Mouse (Mus musculus): Measurements from ENCODE around the gene Ppfibp2. TPM values are rescaled to one million over a fixed set of nuclear protein-coding genes. Genes with fewer than 3 reads are reported as not detected.

The Ppfibp2 gene
- polyA plus RNA-seq, 1 experiment, result 1.6 TPM

- TF ChIP-seq FLI1 (IDR thresholded peaks at IDR 0.05; ENCODE audit: low read length) (no peak), GATA1 (IDR thresholded peaks at IDR 0.05; ENCODE audit: borderline replicate concordance, low read length) (no peak)
- no peaks in the 10 kb centered on the region for H3K36me3 ChIP-seq (replicated peaks; ENCODE audit: low read length)
- peaks cover 10% of the 10 kb centered on the region for H3K4me1 ChIP-seq
- no peaks in the 10 kb centered on the region for H3K9me3 ChIP-seq
- no peak overlapping the region for H3K4me3 ChIP-seq (replicated peaks)
- peaks cover 29% of the 10 kb centered on the region for H3K27me3 ChIP-seq (replicated peaks)
Measured at GRCm38 (mm10) chr7:107756748-107757147, 161.7 kb downstream of the Ppfibp2 start.

- Histone ChIP-seq H3K4me1 (peaks cover 10% of the 10 kb centered on the region), H3K36me3 (replicated peaks; ENCODE audit: low read length) (no peaks in the 10 kb centered on the region), H3K9me3 (no peaks in the 10 kb centered on the region), H3K27me3 (replicated peaks) (peaks cover 27% of the 10 kb centered on the region), H3K4me3 (replicated peaks) (peak within 1 kb of the TSS; percentile 64)
- TF ChIP-seq FLI1 (IDR thresholded peaks at IDR 0.05; ENCODE audit: low read length), result no peak
- no peak for TF ChIP-seq GATA1 (IDR thresholded peaks at IDR 0.05; ENCODE audit: borderline replicate concordance, low read length)
Measured at GRCm38 (mm10) chr7:107757308-107758151, 162.5 kb downstream of the Ppfibp2 start, which contains the start of gene Cyb5r2. Gene Cyb5r2 (minus strand): TSS chr7:107758032.

- Histone ChIP-seq H3K27me3 (replicated peaks) (no peaks in the 10 kb centered on the region), H3K4me1 (no peaks in the 10 kb centered on the region), H3K4me3 (replicated peaks) (no peak overlapping the region), H3K36me3 (replicated peaks; ENCODE audit: low read length) (no peaks in the 10 kb centered on the region), H3K9me3 (no peaks in the 10 kb centered on the region)
- TF ChIP-seq GATA1 (IDR thresholded peaks at IDR 0.05; ENCODE audit: borderline replicate concordance, low read length) (no peak), FLI1 (IDR thresholded peaks at IDR 0.05; ENCODE audit: low read length) (no peak)
Measured at GRCm38 (mm10) chr7:107770812-107771211, 175.8 kb downstream of the Ppfibp2 start.

- H3K4me3 ChIP-seq (replicated peaks), result no peak overlapping the region
- H3K9me3 ChIP-seq, result no peaks in the 10 kb centered on the region
- H3K27me3 ChIP-seq (replicated peaks), result no peaks in the 10 kb centered on the region
- H3K4me1 ChIP-seq, result no peaks in the 10 kb centered on the region
- no peak for TF ChIP-seq GATA1 (IDR thresholded peaks at IDR 0.05; ENCODE audit: borderline replicate concordance, low read length)
- TF ChIP-seq FLI1 (IDR thresholded peaks at IDR 0.05; ENCODE audit: low read length), result no peak
- no peaks in the 10 kb centered on the region for H3K36me3 ChIP-seq (replicated peaks; ENCODE audit: low read length)
Measured at GRCm38 (mm10) chr7:107778216-107778615, 183.2 kb downstream of the Ppfibp2 start.

GRCm38 (mm10) chr7:107779611-107780010 is 184.6 kb downstream of the Ppfibp2 start:
- Histone ChIP-seq H3K36me3 (replicated peaks; ENCODE audit: low read length) (no peaks in the 10 kb centered on the region), H3K4me1 (no peaks in the 10 kb centered on the region), H3K27me3 (replicated peaks) (no peaks in the 10 kb centered on the region), H3K9me3 (no peaks in the 10 kb centered on the region), H3K4me3 (replicated peaks) (no peak overlapping the region)
- no peak for TF ChIP-seq GATA1 (IDR thresholded peaks at IDR 0.05; ENCODE audit: borderline replicate concordance, low read length)
- no peak for TF ChIP-seq FLI1 (IDR thresholded peaks at IDR 0.05; ENCODE audit: low read length)

GRCm38 (mm10) chr7:107787977-107788620 is 193.1 kb downstream of the Ppfibp2 start:
- H3K4me3 ChIP-seq (replicated peaks), result no peak overlapping the region
- TF ChIP-seq GATA1 (IDR thresholded peaks at IDR 0.05; ENCODE audit: borderline replicate concordance, low read length), result no peak
- TF ChIP-seq FLI1 (IDR thresholded peaks at IDR 0.05; ENCODE audit: low read length), result no peak

GRCm38 (mm10) chr7:107796500-107796899 is 201.5 kb downstream of the Ppfibp2 start:
- Histone ChIP-seq H3K9me3 (no peaks in the 10 kb centered on the region), H3K4me3 (replicated peaks) (no peak overlapping the region), H3K4me1 (no peaks in the 10 kb centered on the region), H3K27me3 (replicated peaks) (no peaks in the 10 kb centered on the region), H3K36me3 (replicated peaks; ENCODE audit: low read length) (no peaks in the 10 kb centered on the region)
- TF ChIP-seq FLI1 (IDR thresholded peaks at IDR 0.05; ENCODE audit: low read length) (no peak), GATA1 (IDR thresholded peaks at IDR 0.05; ENCODE audit: borderline replicate concordance, low read length) (no peak)

More at GRCm38 (mm10) chr7:107787977-107788620, 193.1 kb downstream of the Ppfibp2 start:
- no peaks in the 10 kb centered on the region for H3K9me3 ChIP-seq
- no peaks in the 10 kb centered on the region for H3K4me1 ChIP-seq
- peaks cover 4% of the 10 kb centered on the region for H3K27me3 ChIP-seq (replicated peaks)
- H3K36me3 ChIP-seq (replicated peaks; ENCODE audit: low read length), result no peaks in the 10 kb centered on the region

Other genes starting within 250 kb of the Ppfibp2 start
- gene Syt9, start 224.5 kb upstream of the Ppfibp2 start, polyA plus RNA-seq (2012; ENCODE audit: insufficient read depth, low replicate concordance), result not detected in 2 replicates
- not detected in 2 replicates for gene Olfml1, start 27.8 kb upstream of the Ppfibp2 start, polyA plus RNA-seq (2012; ENCODE audit: insufficient read depth, low replicate concordance)
- not detected in 2 replicates for gene 5330417H12Rik, start 30.0 kb downstream of the Ppfibp2 start, polyA plus RNA-seq (2012; ENCODE audit: insufficient read depth, low replicate concordance)
- gene Cyb5r2, start 162.8 kb downstream of the Ppfibp2 start, polyA plus RNA-seq (2012; ENCODE audit: insufficient read depth, low replicate concordance), result not detected in 2 replicates
- not detected in 2 replicates for gene Ovch2, start 206.0 kb downstream of the Ppfibp2 start, polyA plus RNA-seq (2012; ENCODE audit: insufficient read depth, low replicate concordance)
- gene Olfr467, start 217.1 kb downstream of the Ppfibp2 start, polyA plus RNA-seq (2012; ENCODE audit: insufficient read depth, low replicate concordance), result not detected in 2 replicates
- gene Olfr469, start 230.3 kb downstream of the Ppfibp2 start, polyA plus RNA-seq (2012; ENCODE audit: insufficient read depth, low replicate concordance), result not detected in 2 replicates